Mouse (Mus musculus): ENCODE measurements around the gene Fbxo46. TPM values are rescaled to one million over a fixed set of nuclear protein-coding genes. Genes with fewer than 3 reads are reported as not detected.
A peak's percentile ranks its signal among the peaks of the same experiment; 100 is the strongest.
"Not testable (repeated sequence)": the region's sequence is repeated elsewhere in the genome, so short reads cannot be mapped to it uniquely, and the experiment has no call there.

Fbxo46 gene
- polyA plus RNA-seq, 1 experiment from 2014 or later, result 9.8 TPM

DNA sequence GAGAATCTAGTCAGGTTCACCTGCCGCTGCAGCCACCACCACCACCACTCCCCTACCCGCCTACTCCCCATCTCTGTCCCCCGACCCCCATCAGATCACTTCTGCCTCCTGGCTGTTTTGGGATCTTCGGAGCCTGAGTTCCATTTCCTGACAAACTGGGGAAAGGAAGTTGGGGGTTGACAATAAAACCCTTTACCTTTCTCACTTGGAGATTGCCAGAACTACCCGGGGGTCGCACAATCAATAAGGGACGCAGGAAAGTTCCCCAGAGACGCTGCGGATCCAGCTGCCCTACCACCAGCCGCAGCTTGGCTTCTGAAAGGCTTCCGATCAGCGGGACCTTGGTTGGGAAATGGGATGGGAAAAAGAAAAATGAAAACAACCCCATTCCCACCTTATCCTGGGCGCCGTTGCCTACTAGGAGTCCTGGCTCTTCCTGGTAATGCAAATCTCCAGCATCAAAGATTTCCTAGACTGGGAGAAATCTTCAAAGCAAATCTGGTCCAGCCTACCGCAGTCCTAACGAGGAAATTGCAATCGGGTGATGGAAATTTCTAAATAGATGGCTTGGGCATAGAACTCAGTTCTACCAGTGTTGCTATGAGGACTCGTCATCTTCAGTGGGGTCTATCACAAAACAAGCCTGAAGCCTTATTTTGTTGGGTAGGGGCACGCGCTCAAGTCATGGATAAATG lies 28.7 kb downstream of the Fbxo46 start:
- Histone ChIP-seq H3K36me3 (ENCODE audit: control insufficient read depth, insufficient read depth, low read length) (peaks cover 10% of the 10 kb centered on the region; the same call in 1 of the 2 replicates), H3K9me3 (ENCODE audit: control insufficient read depth, low read length) (no peaks in the 10 kb centered on the region), H3K9ac (ENCODE audit: low read length) (peak overlapping the region; percentile 43), H3K27ac (replicated peaks; ENCODE audit: low read depth, low read length) (no peak overlapping the region), H3K4me1 (ENCODE audit: control insufficient read depth, insufficient read depth, low read length) (peaks cover 11% of the 10 kb centered on the region), H3K4me2 (ENCODE audit: low read depth, severe bottlenecking) (peak overlapping the region; percentile 76), H3K4me3 (ENCODE audit: low read depth, low read length) (peak overlapping the region; percentile 61), H3K27me3 (ENCODE audit: control insufficient read depth, insufficient read depth, low read length) (no peaks in the 10 kb centered on the region)
- no peak for ATAC-seq (ENCODE audit: insufficient number of reproducible peaks, low FRiP score, low TSS enrichment, low read depth)
- WGBS, result 11% methylated on average over 20 of the region's 20 CpGs
- DNase-seq (ENCODE audit: low spot score), result no peak

- DNase-seq (ENCODE audit: low spot score) (peak; percentile 95), ATAC-seq (ENCODE audit: insufficient number of reproducible peaks, low FRiP score, low TSS enrichment, low read depth) (peak; percentile 96)
- Histone ChIP-seq H3K36me3 (ENCODE audit: control insufficient read depth, insufficient read depth, low read length) (peaks cover 12% of the 10 kb centered on the region; the same call in 1 of the 2 replicates), H3K9me3 (ENCODE audit: control insufficient read depth, low read length) (no peaks in the 10 kb centered on the region), H3K4me2 (ENCODE audit: low read depth, severe bottlenecking) (peak within 1 kb of the TSS; percentile 76), H3K27ac (replicated peaks; ENCODE audit: low read depth, low read length) (peak within 1 kb of the TSS; percentile 42; the same call in 1 of the 2 replicates), H3K4me3 (ENCODE audit: low read depth, low read length) (peak within 1 kb of the TSS; percentile 61), H3K27me3 (ENCODE audit: control insufficient read depth, insufficient read depth, low read length) (no peaks in the 10 kb centered on the region), H3K9ac (ENCODE audit: low read length) (peak within 1 kb of the TSS; percentile 58), H3K4me1 (ENCODE audit: control insufficient read depth, insufficient read depth, low read length) (peaks cover 11% of the 10 kb centered on the region)
- under 1% methylated on average over 43 of the region's 43 CpGs for WGBS
These were observed 29.3 kb downstream of the Fbxo46 start, which contains the start of gene Qpctl for GRCm38 (mm10) chr7:19148875-19149541. Qpctl (minus strand) TSS chr7:19149291.

GRCm38 (mm10) chr7:19149626-19150025 lies 30.0 kb downstream of the Fbxo46 start, which contains the start of gene Snrpd2:
Snrpd2 (plus strand) TSS chr7:19149722.
- Histone ChIP-seq H3K27ac (replicated peaks; ENCODE audit: low read depth, low read length) (peak within 1 kb of the TSS; percentile 42; the same call in 1 of the 2 replicates), H3K4me3 (ENCODE audit: low read depth, low read length) (peak within 1 kb of the TSS; percentile 61)
- peak; percentile 90 for ATAC-seq (ENCODE audit: insufficient number of reproducible peaks, low FRiP score, low TSS enrichment, low read depth)

GRCm38 (mm10) chr7:19151121-19151520 lies 31.5 kb downstream of the Fbxo46 start:
- not testable (repeated sequence) for H3K4me2 ChIP-seq (ENCODE audit: low read depth, severe bottlenecking); H3K9ac ChIP-seq (ENCODE audit: low read length)
- 92% methylated on average over 10 of the region's 10 CpGs for WGBS

More at GRCm38 (mm10) chr7:19149626-19150025, 30.0 kb downstream of the Fbxo46 start, which contains the start of gene Snrpd2:
- Histone ChIP-seq H3K4me1 (ENCODE audit: control insufficient read depth, insufficient read depth, low read length) (peaks cover 11% of the 10 kb centered on the region), H3K9ac (ENCODE audit: low read length) (peak within 1 kb of the TSS; percentile 58), H3K4me2 (ENCODE audit: low read depth, severe bottlenecking) (peak within 1 kb of the TSS; percentile 76), H3K9me3 (ENCODE audit: control insufficient read depth, low read length) (no peaks in the 10 kb centered on the region), H3K36me3 (ENCODE audit: control insufficient read depth, insufficient read depth, low read length) (peaks cover 12% of the 10 kb centered on the region; the same call in 1 of the 2 replicates), H3K27me3 (ENCODE audit: control insufficient read depth, insufficient read depth, low read length) (no peaks in the 10 kb centered on the region)
- 0% methylated on average over 24 of the region's 24 CpGs for WGBS
- peak; percentile 98 for DNase-seq (ENCODE audit: low spot score)

DNA sequence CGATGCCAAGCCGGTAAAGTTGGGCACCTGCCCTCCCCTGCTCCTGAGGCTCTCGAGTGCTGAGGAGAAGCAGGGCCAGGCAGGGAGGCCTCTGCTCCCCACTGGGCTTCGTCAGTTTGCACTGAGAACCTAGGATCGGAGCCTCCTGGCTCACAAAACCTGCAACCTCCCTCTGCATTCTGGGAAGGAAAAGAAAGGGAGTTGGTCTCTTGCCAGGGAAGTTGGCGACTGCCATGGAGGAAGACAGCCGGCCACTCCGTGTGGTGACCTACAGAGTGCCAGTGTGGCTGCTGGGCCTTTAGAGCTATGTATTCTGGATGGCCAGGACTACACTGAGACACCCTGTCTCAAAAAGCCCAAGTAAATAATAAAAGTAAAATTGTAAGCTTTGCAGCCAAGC lies 35.1 kb downstream of the Fbxo46 start:
- ATAC-seq (ENCODE audit: insufficient number of reproducible peaks, low FRiP score, low TSS enrichment, low read depth) (no peak), DNase-seq (ENCODE audit: low spot score) (no peak)
- Histone ChIP-seq H3K36me3 (ENCODE audit: control insufficient read depth, insufficient read depth, low read length) (peaks cover 15% of the 10 kb centered on the region; the same call in 1 of the 2 replicates), H3K27me3 (ENCODE audit: control insufficient read depth, insufficient read depth, low read length) (peaks cover 12% of the 10 kb centered on the region), H3K27ac (replicated peaks; ENCODE audit: low read depth, low read length) (no peak overlapping the region), H3K4me3 (ENCODE audit: low read depth, low read length) (no peak overlapping the region), H3K4me2 (ENCODE audit: low read depth, severe bottlenecking) (no peak overlapping the region), H3K4me1 (ENCODE audit: control insufficient read depth, insufficient read depth, low read length) (peaks cover 16% of the 10 kb centered on the region), H3K9ac (ENCODE audit: low read length) (no peak overlapping the region), H3K9me3 (ENCODE audit: control insufficient read depth, low read length) (no peaks in the 10 kb centered on the region)
- WGBS, result 89% methylated on average over 8 of the region's 8 CpGs

More at GRCm38 (mm10) chr7:19151121-19151520, 31.5 kb downstream of the Fbxo46 start:
- Histone ChIP-seq H3K4me1 (ENCODE audit: control insufficient read depth, insufficient read depth, low read length) (peaks cover 14% of the 10 kb centered on the region), H3K36me3 (ENCODE audit: control insufficient read depth, insufficient read depth, low read length) (peaks cover 15% of the 10 kb centered on the region; the same call in 1 of the 2 replicates)
- H3K4me3 ChIP-seq (ENCODE audit: low read depth, low read length); ATAC-seq (ENCODE audit: insufficient number of reproducible peaks, low FRiP score, low TSS enrichment, low read depth); H3K9me3 ChIP-seq (ENCODE audit: control insufficient read depth, low read length); H3K27ac ChIP-seq (replicated peaks; ENCODE audit: low read depth, low read length); DNase-seq (ENCODE audit: low spot score); H3K27me3 ChIP-seq (ENCODE audit: control insufficient read depth, insufficient read depth, low read length): not testable (repeated sequence)

- Histone ChIP-seq H3K9me3 (ENCODE audit: control insufficient read depth, low read length) (no peaks in the 10 kb centered on the region), H3K36me3 (ENCODE audit: control insufficient read depth, insufficient read depth, low read length) (peaks cover 15% of the 10 kb centered on the region; the same call in 1 of the 2 replicates), H3K4me3 (ENCODE audit: low read depth, low read length) (no peak overlapping the region), H3K9ac (ENCODE audit: low read length) (no peak overlapping the region), H3K4me1 (ENCODE audit: control insufficient read depth, insufficient read depth, low read length) (peaks cover 9% of the 10 kb centered on the region), H3K4me2 (ENCODE audit: low read depth, severe bottlenecking) (no peak overlapping the region), H3K27ac (replicated peaks; ENCODE audit: low read depth, low read length) (no peak overlapping the region), H3K27me3 (ENCODE audit: control insufficient read depth, insufficient read depth, low read length) (peaks cover 19% of the 10 kb centered on the region)
- ATAC-seq (ENCODE audit: insufficient number of reproducible peaks, low FRiP score, low TSS enrichment, low read depth) (no peak), DNase-seq (ENCODE audit: low spot score) (no peak)
- 44% methylated on average over 13 of the region's 13 CpGs for WGBS
These were observed 36.3 kb downstream of the Fbxo46 start for GRCm38 (mm10) chr7:19155825-19156475.

DNA sequence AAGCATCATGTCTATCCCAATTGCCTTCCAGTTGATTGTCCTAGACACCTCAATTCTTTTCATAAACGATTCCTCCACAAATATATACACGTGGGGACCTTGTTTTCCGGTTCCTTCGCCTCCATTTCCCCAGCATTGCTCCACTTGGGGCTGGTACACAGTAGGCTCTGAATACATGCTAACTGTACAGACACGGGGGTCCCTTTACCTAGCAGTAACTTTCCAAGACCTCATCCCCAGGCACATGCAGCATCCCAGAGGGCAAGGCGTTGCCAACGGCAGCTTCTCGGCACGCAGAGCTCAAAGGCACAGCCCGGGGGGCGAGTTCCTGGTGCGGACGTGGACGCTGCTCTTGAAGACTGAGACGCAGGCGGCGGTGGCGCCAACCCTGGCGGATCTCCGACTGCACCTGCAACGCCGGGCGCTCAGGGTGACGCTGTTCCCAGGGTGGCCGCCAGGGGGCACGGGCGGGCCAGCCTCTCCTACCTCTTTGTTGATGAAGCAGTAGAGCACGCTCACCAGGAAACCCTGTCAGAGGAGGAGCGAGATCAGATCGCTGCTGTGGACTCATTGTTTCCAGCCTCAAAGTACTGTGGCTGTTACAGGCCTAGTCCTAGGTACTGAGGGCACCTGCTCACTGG lies 37.6 kb downstream of the Fbxo46 start:
- WGBS, result 6% methylated on average over 30 of the region's 30 CpGs
- Histone ChIP-seq H3K27me3 (ENCODE audit: control insufficient read depth, insufficient read depth, low read length) (peaks cover 19% of the 10 kb centered on the region), H3K4me1 (ENCODE audit: control insufficient read depth, insufficient read depth, low read length) (peaks cover 9% of the 10 kb centered on the region), H3K9me3 (ENCODE audit: control insufficient read depth, low read length) (no peaks in the 10 kb centered on the region), H3K27ac (replicated peaks; ENCODE audit: low read depth, low read length) (no peak overlapping the region), H3K4me2 (ENCODE audit: low read depth, severe bottlenecking) (peak overlapping the region; percentile 20; the same call in 1 of the 2 replicates), H3K9ac (ENCODE audit: low read length) (peak overlapping the region; percentile 24), H3K4me3 (ENCODE audit: low read depth, low read length) (0 out of 2 replicates have a peak overlapping the region, but pooled peaks have one; percentile 6), H3K36me3 (ENCODE audit: control insufficient read depth, insufficient read depth, low read length) (peaks cover 12% of the 10 kb centered on the region; the same call in 1 of the 2 replicates)
- ATAC-seq (ENCODE audit: insufficient number of reproducible peaks, low FRiP score, low TSS enrichment, low read depth) (peak; percentile 48; the same call in 1 of the 2 replicates), DNase-seq (ENCODE audit: low spot score) (peak; percentile 96)
